Mouse (Mus musculus): ENCODE measurements around the gene Arf3.

- no peak for TF ChIP-seq CTCF (IDR thresholded peaks at IDR 0.05; ENCODE audit: low read depth)
- no peak for TF ChIP-seq EP300 (IDR thresholded peaks at IDR 0.05; ENCODE audit: low read depth)
These were observed 38.6 kb downstream of the Arf3 start for GRCm38 (mm10) chr15:98724441-98724840.
